Comparison of ENCODE assay signal across 12 mouse cellular contexts in genomic region chr7:29225520-29225919, GRCm38 (mm10). TPM values are rescaled to one million over a fixed set of nuclear protein-coding genes. Genes with fewer than 3 reads are reported as not detected.
A peak's percentile ranks its signal among the peaks of the same experiment; 100 is the strongest.
DNase-seq lines count a peak whose midpoint lies in the region; ATAC-seq and TF ChIP-seq lines count a peak whose summit lies in the region.
"Had no signal": no experiment of that assay in that cellular context is flagged by ENCODE, and none has a peak within 500 bp of the region (broad histone marks: within the 10 kb centered on the region; RNA-seq: fewer than 3 reads in every experiment).

No protein-coding gene starts in this region.

- H3K4me2 ChIP-seq in forebrain, embryonic 13.5 days = no peak overlapping the region
- 0 out of 2 replicates have a peak overlapping the region, but pooled peaks have one; percentile 34 for H3K4me2 ChIP-seq in lung, embryonic 15.5 days
- H3K4me2 ChIP-seq in lung, postnatal 0 days (replicated peaks; ENCODE audit: low read depth, low read length) = no peak overlapping the region
- H3K4me2 ChIP-seq in hindbrain, embryonic 16.5 days (ENCODE audit: low read length) = peak overlapping the region; percentile 50
- H3K4me2 ChIP-seq in midbrain, embryonic 15.5 days = peak overlapping the region; percentile 45
- H3K4me2 ChIP-seq: liver, embryonic 15.5 days had no signal

- DNase-seq in forebrain, embryonic 10.5 days (ENCODE audit: extremely low spot score, low spot score) = no peak
- DNase-seq in lung, postnatal 0 days (ENCODE audit: low spot score) = no peak
- no peak for DNase-seq in thymus, postnatal 4 days
- DNase-seq in frontal cortex, adult 2 months (ENCODE audit: extremely low spot score in 1 of 2, low spot score in 1 of 2) = no peak
- DNase-seq: adrenal gland, adult 8-10 months; cerebellum, postnatal 36 days had no signal

- H3K4me1 ChIP-seq in forebrain, embryonic 10.5 days = peaks cover 15% of the 10 kb centered on the region
- peaks cover 9% of the 10 kb centered on the region for H3K4me1 ChIP-seq in forebrain, embryonic 13.5 days
- peaks cover 5% of the 10 kb centered on the region for H3K4me1 ChIP-seq in lung, embryonic 15.5 days
- H3K4me1 ChIP-seq in lung, postnatal 0 days (ENCODE audit: insufficient read depth, low read depth, low read length) = no peaks in the 10 kb centered on the region
- peaks cover 8% of the 10 kb centered on the region for H3K4me1 ChIP-seq in hindbrain, embryonic 16.5 days (ENCODE audit: control insufficient read depth, insufficient read depth, low read depth, low read length)
- H3K4me1 ChIP-seq in midbrain, embryonic 15.5 days = peaks cover 12% of the 10 kb centered on the region

- H3K4me3 ChIP-seq in forebrain, embryonic 10.5 days = peak overlapping the region; percentile 39; the same call in 1 of the 2 replicates
- H3K4me3 ChIP-seq in forebrain, embryonic 13.5 days = no peak overlapping the region
- H3K4me3 ChIP-seq in lung, embryonic 15.5 days = no peak overlapping the region
- no peak overlapping the region for H3K4me3 ChIP-seq in lung, postnatal 0 days (ENCODE audit: low read depth, low read length)
- H3K4me3 ChIP-seq in hindbrain, embryonic 16.5 days (ENCODE audit: low read length) = peak overlapping the region; percentile 10; the same call in 1 of the 2 replicates
- no peak overlapping the region for H3K4me3 ChIP-seq in midbrain, embryonic 15.5 days
- H3K4me3 ChIP-seq: erythroblast, embryonic 14.5 days; liver, embryonic 15.5 days had no signal

- TF ChIP-seq EP300 in lung, postnatal 0 days (IDR thresholded peaks at IDR 0.05) = no peak

- WGBS in forebrain, embryonic 10.5 days = 72% methylated on average over 13 of the region's 13 CpGs
- 75% methylated on average over 13 of the region's 13 CpGs for WGBS in forebrain, embryonic 13.5 days
- 70% methylated on average over 13 of the region's 13 CpGs for WGBS in lung, embryonic 15.5 days
- WGBS in lung, postnatal 0 days = 66% methylated on average over 13 of the region's 13 CpGs
- WGBS in hindbrain, embryonic 16.5 days = 71% methylated on average over 13 of the region's 13 CpGs
- 69% methylated on average over 13 of the region's 13 CpGs for WGBS in midbrain, embryonic 15.5 days

- TF ChIP-seq CTCF in lung, postnatal 0 days (IDR thresholded peaks at IDR 0.05) = no peak

- H3K27ac ChIP-seq in forebrain, embryonic 10.5 days = peak overlapping the region; percentile 73
- H3K27ac ChIP-seq in forebrain, embryonic 13.5 days = no peak overlapping the region
- H3K27ac ChIP-seq in lung, embryonic 15.5 days = no peak overlapping the region
- H3K27ac ChIP-seq in lung, postnatal 0 days (ENCODE audit: low read length) = no peak overlapping the region
- no peak overlapping the region for H3K27ac ChIP-seq in hindbrain, embryonic 16.5 days (ENCODE audit: low read depth, low read length)
- no peak overlapping the region for H3K27ac ChIP-seq in midbrain, embryonic 15.5 days
- H3K27ac ChIP-seq: liver, embryonic 15.5 days had no signal

- H3K9me3 ChIP-seq in forebrain, embryonic 10.5 days = no peaks in the 10 kb centered on the region
- H3K9me3 ChIP-seq in forebrain, embryonic 13.5 days (replicated peaks) = no peaks in the 10 kb centered on the region
- no peaks in the 10 kb centered on the region for H3K9me3 ChIP-seq in lung, embryonic 15.5 days
- H3K9me3 ChIP-seq in lung, postnatal 0 days (ENCODE audit: low read length) = no peaks in the 10 kb centered on the region
- H3K9me3 ChIP-seq in hindbrain, embryonic 16.5 days (ENCODE audit: control insufficient read depth, low read length) = no peaks in the 10 kb centered on the region
- no peaks in the 10 kb centered on the region for H3K9me3 ChIP-seq in midbrain, embryonic 15.5 days
- H3K9me3 ChIP-seq: liver, embryonic 15.5 days had no signal

- H3K9ac ChIP-seq in forebrain, embryonic 13.5 days = no peak overlapping the region
- H3K9ac ChIP-seq in lung, embryonic 15.5 days = no peak overlapping the region
- H3K9ac ChIP-seq in lung, postnatal 0 days (replicated peaks; ENCODE audit: low read depth) = no peak overlapping the region
- H3K9ac ChIP-seq in hindbrain, embryonic 16.5 days (ENCODE audit: low read depth, low read length) = peak overlapping the region; percentile 23; the same call in 1 of the 2 replicates
- H3K9ac ChIP-seq in midbrain, embryonic 15.5 days = no peak overlapping the region; the same call in 1 of the 2 replicates
- H3K9ac ChIP-seq: liver, embryonic 15.5 days had no signal

- H3K36me3 ChIP-seq in forebrain, embryonic 10.5 days (replicated peaks) = no peaks in the 10 kb centered on the region
- no peaks in the 10 kb centered on the region for H3K36me3 ChIP-seq in forebrain, embryonic 13.5 days (ENCODE audit: poor library complexity, severe bottlenecking)
- H3K36me3 ChIP-seq in lung, embryonic 15.5 days = no peaks in the 10 kb centered on the region
- H3K36me3 ChIP-seq in lung, postnatal 0 days (ENCODE audit: insufficient read depth, low read length) = peaks cover 5% of the 10 kb centered on the region; the same call in 1 of the 2 replicates
- no peaks in the 10 kb centered on the region for H3K36me3 ChIP-seq in hindbrain, embryonic 16.5 days (ENCODE audit: control insufficient read depth, insufficient read depth, low read length)
- no peaks in the 10 kb centered on the region for H3K36me3 ChIP-seq in midbrain, embryonic 15.5 days (replicated peaks)
- H3K36me3 ChIP-seq: liver, embryonic 15.5 days had no signal

- peaks cover 20% of the 10 kb centered on the region for H3K27me3 ChIP-seq in forebrain, embryonic 10.5 days (ENCODE audit: poor library complexity, severe bottlenecking)
- H3K27me3 ChIP-seq in forebrain, embryonic 13.5 days = peaks cover 16% of the 10 kb centered on the region
- no peaks in the 10 kb centered on the region for H3K27me3 ChIP-seq in lung, embryonic 15.5 days
- H3K27me3 ChIP-seq in lung, postnatal 0 days (replicated peaks; ENCODE audit: insufficient read depth, low read length) = no peaks in the 10 kb centered on the region
- H3K27me3 ChIP-seq in hindbrain, embryonic 16.5 days (replicated peaks; ENCODE audit: control insufficient read depth, insufficient read depth, low read length) = no peaks in the 10 kb centered on the region; the same call in 1 of the 2 replicates
- peaks cover 11% of the 10 kb centered on the region; the same call in 1 of the 2 replicates for H3K27me3 ChIP-seq in midbrain, embryonic 15.5 days (replicated peaks)

- ATAC-seq in forebrain, embryonic 13.5 days = no peak
- no peak for ATAC-seq in lung, embryonic 15.5 days (ENCODE audit: borderline replicate concordance, extremely low read depth, low FRiP score, low TSS enrichment)
- no peak; the same call in 1 of the 2 replicates for ATAC-seq in lung, postnatal 0 days
- ATAC-seq in hindbrain, embryonic 16.5 days = peak; percentile 51
- ATAC-seq in midbrain, embryonic 15.5 days (replicated peaks) = peak; percentile 49

RNA-seq across cellular contexts. Expression of gene Kcnk6, which starts 6.8 kb away (rescaled TPM):
- 0.64 and 0.79 TPM in 2 replicates for polyA plus RNA-seq in forebrain, embryonic 10.5 days (2016; fragmentation: Nextera tagmentation; extraction: Ambion mirVana)
- 0.27 and 0.44 TPM in 2 replicates for polyA plus RNA-seq in forebrain, embryonic 13.5 days (2015; fragmentation: Nextera tagmentation; extraction: Ambion mirVana)
- 1.7 and 2.0 TPM in 2 replicates for polyA plus RNA-seq in lung, embryonic 15.5 days (2015; fragmentation: Nextera tagmentation; extraction: Ambion mirVana)
- polyA plus RNA-seq in lung, postnatal 0 days (2015; fragmentation: Nextera tagmentation; extraction: Ambion mirVana) = 2.2 and 2.4 TPM in 2 replicates
- polyA plus RNA-seq in hindbrain, embryonic 16.5 days (2015; fragmentation: Nextera tagmentation; extraction: Ambion mirVana) = 1.0 and 1.4 TPM in 2 replicates
- 1.2 and 1.4 TPM in 2 replicates for polyA plus RNA-seq in midbrain, embryonic 15.5 days (2015; fragmentation: Nextera tagmentation; extraction: Ambion mirVana)
- 2.5 TPM in 2 replicates for polyA plus RNA-seq in frontal cortex, adult 2 months (2012; rRNA removed)
- polyA plus RNA-seq: erythroblast, embryonic 14.5 days had no signal

RNA-seq across cellular contexts. Expression of gene Catsperg1, which starts 11.7 kb away (rescaled TPM):
- polyA plus RNA-seq in forebrain, embryonic 10.5 days (2016; fragmentation: Nextera tagmentation; extraction: Ambion mirVana) = 0.33 and 0.38 TPM in 2 replicates
- 1.1 and 1.2 TPM in 2 replicates for polyA plus RNA-seq in forebrain, embryonic 13.5 days (2015; fragmentation: Nextera tagmentation; extraction: Ambion mirVana)
- polyA plus RNA-seq in lung, embryonic 15.5 days (2015; fragmentation: Nextera tagmentation; extraction: Ambion mirVana) = 0.86 and 1.0 TPM in 2 replicates
- polyA plus RNA-seq in lung, postnatal 0 days (2015; fragmentation: Nextera tagmentation; extraction: Ambion mirVana) = 0.81 and 1.00 TPM in 2 replicates
- polyA plus RNA-seq in hindbrain, embryonic 16.5 days (2015; fragmentation: Nextera tagmentation; extraction: Ambion mirVana) = 2.3 and 2.5 TPM in 2 replicates
- 4.2 and 5.3 TPM in 2 replicates for polyA plus RNA-seq in midbrain, embryonic 15.5 days (2015; fragmentation: Nextera tagmentation; extraction: Ambion mirVana)
- 4.9 and 6.2 TPM in 2 replicates for polyA plus RNA-seq in frontal cortex, adult 2 months (2012; rRNA removed)
- polyA plus RNA-seq: erythroblast, embryonic 14.5 days had no signal

RNA-seq across cellular contexts. Expression of gene Yif1b, which starts 12.6 kb away (rescaled TPM):
- 103 and 108 TPM in 2 replicates for polyA plus RNA-seq in forebrain, embryonic 10.5 days (2016; fragmentation: Nextera tagmentation; extraction: Ambion mirVana)
- 73.4 and 75.5 TPM in 2 replicates for polyA plus RNA-seq in forebrain, embryonic 13.5 days (2015; fragmentation: Nextera tagmentation; extraction: Ambion mirVana)
- 133 and 134 TPM in 2 replicates for polyA plus RNA-seq in lung, embryonic 15.5 days (2015; fragmentation: Nextera tagmentation; extraction: Ambion mirVana)
- 93.9 and 96.2 TPM in 2 replicates for polyA plus RNA-seq in lung, postnatal 0 days (2015; fragmentation: Nextera tagmentation; extraction: Ambion mirVana)
- 109 and 114 TPM in 2 replicates for polyA plus RNA-seq in hindbrain, embryonic 16.5 days (2015; fragmentation: Nextera tagmentation; extraction: Ambion mirVana)
- polyA plus RNA-seq in midbrain, embryonic 15.5 days (2015; fragmentation: Nextera tagmentation; extraction: Ambion mirVana) = 91.2 and 95.1 TPM in 2 replicates
- polyA plus RNA-seq in frontal cortex, adult 2 months (2012; rRNA removed) = 61.8 and 66.5 TPM in 2 replicates

RNA-seq across cellular contexts. Expression of gene 2200002D01Rik, which starts 22.7 kb away (rescaled TPM):
- 2.9 and 4.1 TPM in 2 replicates for polyA plus RNA-seq in forebrain, embryonic 10.5 days (2016; fragmentation: Nextera tagmentation; extraction: Ambion mirVana)
- 1.2 and 1.5 TPM in 2 replicates for polyA plus RNA-seq in forebrain, embryonic 13.5 days (2015; fragmentation: Nextera tagmentation; extraction: Ambion mirVana)
- polyA plus RNA-seq in lung, embryonic 15.5 days (2015; fragmentation: Nextera tagmentation; extraction: Ambion mirVana) = 13.1 and 14.4 TPM in 2 replicates
- 123 and 134 TPM in 2 replicates for polyA plus RNA-seq in lung, postnatal 0 days (2015; fragmentation: Nextera tagmentation; extraction: Ambion mirVana)
- 1.2 and 1.9 TPM in 2 replicates for polyA plus RNA-seq in hindbrain, embryonic 16.5 days (2015; fragmentation: Nextera tagmentation; extraction: Ambion mirVana)
- polyA plus RNA-seq in midbrain, embryonic 15.5 days (2015; fragmentation: Nextera tagmentation; extraction: Ambion mirVana) = 1.1 and 1.5 TPM in 2 replicates
- 0.34 and 0.40 TPM in 2 replicates for polyA plus RNA-seq in frontal cortex, adult 2 months (2012; rRNA removed)
- polyA plus RNA-seq: erythroblast, embryonic 14.5 days had no signal

RNA-seq across cellular contexts. Expression of gene Psmd8, which starts 45.0 kb away (rescaled TPM):
- polyA plus RNA-seq in forebrain, embryonic 10.5 days (2016; fragmentation: Nextera tagmentation; extraction: Ambion mirVana) = 290 and 304 TPM in 2 replicates
- polyA plus RNA-seq in forebrain, embryonic 13.5 days (2015; fragmentation: Nextera tagmentation; extraction: Ambion mirVana) = 292 and 296 TPM in 2 replicates
- 267 and 270 TPM in 2 replicates for polyA plus RNA-seq in lung, embryonic 15.5 days (2015; fragmentation: Nextera tagmentation; extraction: Ambion mirVana)
- 234 and 250 TPM in 2 replicates for polyA plus RNA-seq in lung, postnatal 0 days (2015; fragmentation: Nextera tagmentation; extraction: Ambion mirVana)
- 278 and 284 TPM in 2 replicates for polyA plus RNA-seq in hindbrain, embryonic 16.5 days (2015; fragmentation: Nextera tagmentation; extraction: Ambion mirVana)
- 282 and 290 TPM in 2 replicates for polyA plus RNA-seq in midbrain, embryonic 15.5 days (2015; fragmentation: Nextera tagmentation; extraction: Ambion mirVana)
- 197 and 217 TPM in 2 replicates for polyA plus RNA-seq in frontal cortex, adult 2 months (2012; rRNA removed)

Comparison
In these comparisons a context has a peak if more than half of its experiments do, and no peak if none do; other contexts are left out.
1. H3K4me3 ChIP-seq: peak in forebrain, embryonic 10.5 days (single experiment) and hindbrain, embryonic 16.5 days (single experiment); none in forebrain, embryonic 13.5 days (single experiment), lung, embryonic 15.5 days (single experiment), lung, postnatal 0 days (single experiment) and midbrain, embryonic 15.5 days (single experiment).
2. H3K4me2 ChIP-seq: peak in lung, embryonic 15.5 days (single experiment), hindbrain, embryonic 16.5 days (single experiment) and midbrain, embryonic 15.5 days (single experiment); none in forebrain, embryonic 13.5 days (single experiment) and lung, postnatal 0 days (single experiment).
3. ATAC-seq: peak in hindbrain, embryonic 16.5 days (single experiment) and midbrain, embryonic 15.5 days (single experiment); none in forebrain, embryonic 13.5 days (single experiment), lung, embryonic 15.5 days (single experiment) and lung, postnatal 0 days (single experiment).